Mouse (Mus musculus) adipocyte (in vitro differentiated cells): ENCODE results near the gene Btnl9.
"Not testable (repeated sequence)": the region's sequence is repeated elsewhere in the genome, so short reads cannot be mapped to it uniquely, and the experiment has no call there.

Experiments
- DNase-seq: peaks from one replicate; pipeline ENCODE4 v3.0.0-alpha.2; 2016; ENCODE audit warnings: low spot score

Gene Btnl9

GRCm38 (mm10) chr11:49186955-49187488 is at the start of gene Btnl9:
TSS of gene Btnl9 (minus strand) at chr11:49187159.
- DNase-seq, result no peak

GRCm38 (mm10) chr11:49235459-49236207 is 48.7 kb upstream of the Btnl9 start:
- DNase-seq, result peak; percentile 50

- DNase-seq, result no peak
Observed at GRCm38 (mm10) chr11:49232781-49233180, 45.8 kb upstream of the Btnl9 start.

GRCm38 (mm10) chr11:49224455-49224854 is 37.5 kb upstream of the Btnl9 start:
- DNase-seq, result no peak

GRCm38 (mm10) chr11:49219271-49219670 is 32.3 kb upstream of the Btnl9 start:
- no peak for DNase-seq

- no peak for DNase-seq
Observed at GRCm38 (mm10) chr11:49213505-49213904, 26.5 kb upstream of the Btnl9 start.

- DNase-seq, result no peak
Observed at GRCm38 (mm10) chr11:49212577-49212976, 25.6 kb upstream of the Btnl9 start.

- DNase-seq, result no peak
Observed at GRCm38 (mm10) chr11:49207495-49207894, 20.5 kb upstream of the Btnl9 start.

GRCm38 (mm10) chr11:49205080-49205590 is 18.2 kb upstream of the Btnl9 start:
- DNase-seq, result no peak

- DNase-seq, result no peak
Observed at GRCm38 (mm10) chr11:49203771-49204497, 17.0 kb upstream of the Btnl9 start.

GRCm38 (mm10) chr11:49203129-49203768 is 16.3 kb upstream of the Btnl9 start, which contains the start of gene Zfp62:
TSS of gene Zfp62 (plus strand) at chr11:49203292.
- DNase-seq, result peak; percentile 91

GRCm38 (mm10) chr11:49202523-49203061 is 15.6 kb upstream of the Btnl9 start:
- peak; percentile 61 for DNase-seq

GRCm38 (mm10) chr11:49202071-49202470 is 15.1 kb upstream of the Btnl9 start:
- DNase-seq, result peak; percentile 29

GRCm38 (mm10) chr11:49201142-49201541 is 14.2 kb upstream of the Btnl9 start:
- DNase-seq, result no peak

GRCm38 (mm10) chr11:49200666-49201065 is 13.7 kb upstream of the Btnl9 start:
- DNase-seq, result no peak

GRCm38 (mm10) chr11:49195819-49196322 is 8.9 kb upstream of the Btnl9 start:
- DNase-seq, result no peak

- DNase-seq, result not testable (repeated sequence)
Observed at GRCm38 (mm10) chr11:49194771-49195170, 7.8 kb upstream of the Btnl9 start.

GRCm38 (mm10) chr11:49191083-49191482 is 4.1 kb upstream of the Btnl9 start:
- DNase-seq, result peak; percentile 19

GRCm38 (mm10) chr11:49189737-49190136 is 2.8 kb upstream of the Btnl9 start:
- DNase-seq, result peak; percentile 79

GRCm38 (mm10) chr11:49187701-49188100 is 742 bp upstream of the Btnl9 start:
- no peak for DNase-seq

GRCm38 (mm10) chr11:49186452-49186851 is 507 bp downstream of the Btnl9 start:
- no peak for DNase-seq

- no peak for DNase-seq
Observed at GRCm38 (mm10) chr11:49183172-49183571, 3.8 kb downstream of the Btnl9 start.
